Mouse (Mus musculus) adrenal gland, postnatal 0 days (tissue): ENCODE results near the gene Dzip1l. TPM values are rescaled to one million over a fixed set of nuclear protein-coding genes. Genes with fewer than 3 reads are reported as not detected.

Experiments used
- polyA plus RNA-seq: library from polyadenylated mRNA; unstranded; fragments of >200 nt; fragmentation: Nextera tagmentation; extraction: Ambion mirVana; gene quantifications from 2 replicates; pipeline ENCODE4 v1.2.1, GENCODE M21; 2015

Gene Dzip1l
- polyA plus RNA-seq: 5.6 and 6.5 TPM in 2 replicates

DNA sequence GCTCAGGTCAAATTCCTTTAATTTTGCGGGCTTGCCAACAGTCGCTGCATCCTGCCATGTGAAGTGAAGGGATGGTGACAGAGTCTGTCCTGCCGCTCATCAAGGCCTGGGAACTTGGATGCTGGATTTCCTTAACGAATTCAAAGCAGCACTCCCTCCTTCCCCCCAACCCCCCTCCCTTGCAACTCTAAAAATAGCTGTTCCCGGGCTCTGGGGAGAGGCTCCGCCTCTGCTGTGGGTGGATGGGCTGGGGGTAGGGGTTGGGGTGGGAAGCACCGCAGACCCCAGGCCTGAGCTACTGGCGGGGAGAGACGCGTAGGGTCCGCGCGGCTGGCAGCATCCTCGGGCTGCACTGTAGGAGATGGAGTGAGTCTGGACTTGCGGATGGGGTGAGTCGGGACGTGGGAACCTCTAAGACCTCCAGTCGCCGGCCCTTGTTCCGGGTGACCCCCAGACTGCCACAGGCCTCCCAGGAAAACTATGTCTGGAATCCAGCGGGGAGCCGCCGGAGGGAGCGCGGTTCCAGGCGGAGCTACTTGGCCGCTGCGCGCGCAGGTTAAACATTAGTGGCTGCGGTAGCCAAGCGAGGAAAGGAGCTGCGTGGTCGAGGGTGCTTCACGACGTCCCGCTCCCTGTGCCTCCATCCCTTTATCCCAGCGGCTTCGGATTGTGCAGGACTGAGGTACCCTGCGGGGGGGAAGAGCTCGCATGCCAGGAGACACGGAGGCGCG, at the start of gene Dzip1l:
Dzip1l (plus strand) TSS at position 216 of the 731 bp plus-strand sequence.

DNA sequence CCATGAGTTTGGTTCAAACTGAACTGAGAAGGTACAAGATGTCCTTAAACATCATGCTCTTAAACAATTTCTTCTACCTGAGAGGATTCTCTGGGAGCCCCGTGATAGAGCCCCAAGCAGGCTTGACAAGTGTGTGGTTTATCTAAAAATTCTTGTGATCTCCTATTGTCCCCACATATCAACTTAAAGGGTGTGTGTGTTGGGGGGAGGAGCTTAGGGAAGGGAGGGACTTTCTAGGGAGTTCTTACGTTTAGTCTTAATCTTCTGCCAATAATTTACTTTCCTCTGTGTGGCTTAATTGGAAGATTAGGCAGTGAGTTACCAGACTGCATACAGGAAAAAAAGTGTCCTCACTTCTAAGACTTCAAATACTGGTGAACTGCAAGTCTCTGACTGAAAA, 17.1 kb upstream of the Dzip1l start, which contains the start of gene A4gnt:
A4gnt (plus strand) TSS at position 301 of the 400 bp plus-strand sequence.

DNA sequence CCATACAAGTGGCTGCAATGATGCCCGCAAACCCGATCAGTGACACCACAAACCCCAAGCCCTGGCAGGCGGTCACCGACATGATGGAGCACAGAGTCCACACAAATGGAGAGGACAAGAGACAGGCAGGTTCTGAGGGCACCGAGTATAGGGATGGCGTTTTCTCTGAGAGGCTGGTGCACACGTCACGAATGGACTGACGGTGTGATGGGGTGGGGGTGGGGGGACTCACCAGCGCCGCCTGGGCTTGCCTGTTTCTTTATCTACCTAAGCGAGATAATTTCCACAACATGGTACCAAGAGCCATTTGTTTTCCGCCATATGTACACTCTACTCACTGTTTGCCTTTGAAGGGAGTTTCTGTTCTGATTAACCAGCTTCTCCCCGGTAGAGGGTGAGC, 87.8 kb downstream of the Dzip1l start, which contains the start of gene Cldn18:
Cldn18 (minus strand) TSS at position 134 of the 400 bp plus-strand sequence.

Other genes starting within 250 kb of the Dzip1l start
- 30.3 and 36.5 TPM in 2 replicates for gene Mras, start 192.1 kb upstream of the Dzip1l start, polyA plus RNA-seq
- gene Nme9, start 178.0 kb upstream of the Dzip1l start, polyA plus RNA-seq: not detected in 2 replicates
- 16.6 and 22.3 TPM in 2 replicates for gene Armc8, start 60.6 kb upstream of the Dzip1l start, polyA plus RNA-seq
- 19.4 and 23.9 TPM in 2 replicates for gene Dbr1, start 53.7 kb upstream of the Dzip1l start, polyA plus RNA-seq
- gene A4gnt, start 17.0 kb upstream of the Dzip1l start, polyA plus RNA-seq: 0.08 TPM in 1 of 2 replicates, not detected in the other
- 0.88 and 2.8 TPM in 2 replicates for gene Cldn18, start 87.8 kb downstream of the Dzip1l start, polyA plus RNA-seq
- not detected in 2 replicates for gene Sox14, start 246.7 kb downstream of the Dzip1l start, polyA plus RNA-seq